Mouse (Mus musculus) liver, embryonic 14.5 days (tissue): Measurements from ENCODE around the gene Yipf3. TPM values are rescaled to one million over a fixed set of nuclear protein-coding genes. Genes with fewer than 3 reads are reported as not detected.

Experiments used
- ATAC-seq: fragments of 200-750 bp; cut with Nextera tagmentation; 2 replicates; pipeline ENCODE4 v1.8.0; 2017; ENCODE audit warnings: moderate number of reproducible peaks, mild to moderate bottlenecking, moderate library complexity; ENCODE audit not compliant: insufficient read depth
- DNase-seq, 3 experiments: peaks; one replicate each; pipeline ENCODE4 v3.0.0-alpha.2; 2012 to 2013; ENCODE audit warnings: low read depth in 3 of 3, low spot score in 3 of 3
- H3K27ac ChIP-seq: fragments of 300-500 bp; sonication (generic); 2 replicates; pipeline ENCODE4 v1.5.1; 2014; ENCODE audit warnings: moderate library complexity, mild to moderate bottlenecking, control low read depth, inconsistent platforms
- H3K27me3 ChIP-seq: fragments of 300-500 bp; sonication (generic); 2 replicates; pipeline ENCODE4 v1.6.1; 2014; ENCODE audit warnings: mild to moderate bottlenecking, low read length, moderate library complexity; ENCODE audit not compliant: control insufficient read depth, insufficient read depth
- H3K36me3 ChIP-seq: fragments of 300-500 bp; sonication (generic); replicated peaks from 2 replicates; pipeline ENCODE4 v1.6.1; 2014; ENCODE audit warnings: low read depth; ENCODE audit not compliant: control insufficient read depth, insufficient read depth
- H3K4me1 ChIP-seq, 2 experiments: fragments of 200-500 bp in 1 of 2; fragments of 300-500 bp in 1 of 2; sonication (generic) in 1 of 2; replicated peaks; 2 replicates each; pipeline ENCODE4 v1.6.1; 2012 to 2014; ENCODE audit warnings: antibody characterized with exemption in 1 of 2, inconsistent platforms in 1 of 2, low read length in 1 of 2; ENCODE audit not compliant: control insufficient read depth in 2 of 2, insufficient read depth in 2 of 2
- H3K4me2 ChIP-seq: fragments of 300-500 bp; sonication (generic); 2 replicates; pipeline ENCODE4 v1.6.1; 2014; ENCODE audit warnings: low read depth, mild to moderate bottlenecking, control low read depth, moderate library complexity
- H3K4me3 ChIP-seq, 2 experiments: fragments of 200-500 bp in 1 of 2; fragments of 300-500 bp in 1 of 2; sonication (generic) in 1 of 2; 2 replicates each; pipeline ENCODE4 v1.5.1; 2012 to 2014; ENCODE audit warnings: low read depth in 2 of 2, low read length in 2 of 2, mild to moderate bottlenecking in 2 of 2, control low read depth in 1 of 2, inconsistent platforms in 1 of 2, moderate library complexity in 1 of 2; ENCODE audit not compliant: insufficient read depth in 1 of 2
- H3K9ac ChIP-seq: fragments of 300-500 bp; sonication (generic); replicated peaks from 2 replicates; pipeline ENCODE4 v1.6.1; 2014; ENCODE audit warnings: mild to moderate bottlenecking, control low read depth, moderate library complexity
- H3K9me3 ChIP-seq: fragments of 300-500 bp; sonication (generic); 2 replicates; pipeline ENCODE4 v1.6.1; 2016; ENCODE audit warnings: low read length, mixed read lengths; ENCODE audit not compliant: control insufficient read depth
- CTCF ChIP-seq: IDR thresholded peaks from 2 replicates; pipeline ENCODE4 v1.5.1; 2016; ENCODE audit warnings: antibody characterized with exemption, low read depth, control low read depth
- EP300 ChIP-seq: IDR thresholded peaks from 2 replicates; pipeline ENCODE4 v1.6.1; 2016; ENCODE audit warnings: antibody characterized with exemption, low read depth
- WGBS: fragments of 180-500 bp; shearing (Covaris S2); extraction: QIAGEN DNeasy Blood & Tissue Kit; methylation state at CpG from one replicate; pipeline ENCODE4 v1.1.7; 2014; ENCODE audit not compliant: insufficient replicate concordance; 5-methylcytosine and 5-hydroxymethylcytosine counted together
- microRNA counts: library from miRNA; unstranded; fragments of <30 nt; microRNA quantifications from one replicate; lab custom pipeline; 2016
- microRNA-seq: library from miRNA; unstranded; fragments of <30 nt; microRNA quantifications from one replicate; pipeline ENCODE4, GENCODE M21; 2016
- polyA plus RNA-seq, 2 experiments: library from polyadenylated mRNA; depleted of rRNA in 1 of 2; stranded (reverse) in 1 of 2; unstranded in 1 of 2; fragments of >200 nt; fragmentation: Nextera tagmentation in 1 of 2; extraction: Ambion mirVana in 1 of 2; gene quantifications; 2 replicates each; pipeline versions ENCODE4 v1.2.1 to v1.2.3; 2012 to 2014

The Yipf3 gene
- polyA plus RNA-seq, 2 experiments, result 22.4 to 38.1 TPM

GRCm38 (mm10) chr17:46301892-46302291 lies 54.0 kb downstream of the Yipf3 start:
- Histone ChIP-seq H3K9ac (no peak overlapping the region), H3K36me3 (no peaks in the 10 kb centered on the region), H3K9me3 (no peaks in the 10 kb centered on the region), H3K4me1 (no peaks in the 10 kb centered on the region), H3K4me2 (no peak overlapping the region), H3K4me3 (no peak overlapping the region), H3K27me3 (peaks cover 23% of the 10 kb centered on the region), H3K27ac (no peak overlapping the region)
- ATAC-seq (no peak), DNase-seq (no peak)
- TF ChIP-seq CTCF (no peak), EP300 (no peak)
- 59% methylated on average over 12 of the region's 12 CpGs for WGBS

MicroRNAs within 50 kb of the gene (microRNA counts, 519-probe panel; counts per million panel counts)
- microRNA mmu-miR-693-3p (lab: Ali Mortazavi, UCI), result 69.9 counts per million
- 69.9 counts per million for microRNA mmu-miR-693-5p (lab: Ali Mortazavi, UCI)

Small RNA genes lying within 50 kb of the gene (microRNA-seq; reads per million reads assigned to microRNA genes)
- 4.2 reads per million, percentile 3 among the genes with 10 or more reads in this experiment for gene Mir693

Other genes with a start within 250 kb of the Yipf3 start
- 27.9 and 33.9 TPM in 2 replicates for gene Vegfa, start 215.7 kb upstream of the Yipf3 start, polyA plus RNA-seq (2012; rRNA removed)
- 1.2 and 1.7 TPM in 2 replicates for gene Vegfa, start 215.7 kb upstream of the Yipf3 start, polyA plus RNA-seq (2014; fragmentation: Nextera tagmentation; extraction: Ambion mirVana)
- gene Mrps18a, start 137.1 kb upstream of the Yipf3 start, polyA plus RNA-seq (2012; rRNA removed), result 22.8 and 29.7 TPM in 2 replicates
- 65.2 and 68.5 TPM in 2 replicates for gene Mrps18a, start 137.1 kb upstream of the Yipf3 start, polyA plus RNA-seq (2014; fragmentation: Nextera tagmentation; extraction: Ambion mirVana)
- gene Rsph9, start 103.9 kb upstream of the Yipf3 start, polyA plus RNA-seq (2012; rRNA removed), result 0.39 and 0.63 TPM in 2 replicates
- gene Rsph9, start 103.9 kb upstream of the Yipf3 start, polyA plus RNA-seq (2014; fragmentation: Nextera tagmentation; extraction: Ambion mirVana), result 0.71 and 0.77 TPM in 2 replicates
- gene Mad2l1bp, start 94.5 kb upstream of the Yipf3 start, polyA plus RNA-seq (2012; rRNA removed), result 25.3 and 25.6 TPM in 2 replicates
- 36.0 and 37.2 TPM in 2 replicates for gene Mad2l1bp, start 94.5 kb upstream of the Yipf3 start, polyA plus RNA-seq (2014; fragmentation: Nextera tagmentation; extraction: Ambion mirVana)
- 81.0 and 98.3 TPM in 2 replicates for gene Gtpbp2, start 87.0 kb upstream of the Yipf3 start, polyA plus RNA-seq (2012; rRNA removed)
- 18.2 and 20.7 TPM in 2 replicates for gene Gtpbp2, start 87.0 kb upstream of the Yipf3 start, polyA plus RNA-seq (2014; fragmentation: Nextera tagmentation; extraction: Ambion mirVana)
- gene Polh, start 45.4 kb upstream of the Yipf3 start, polyA plus RNA-seq (2012; rRNA removed), result 7.7 and 9.7 TPM in 2 replicates
- gene Polh, start 45.4 kb upstream of the Yipf3 start, polyA plus RNA-seq (2014; fragmentation: Nextera tagmentation; extraction: Ambion mirVana), result 7.8 and 9.5 TPM in 2 replicates
- gene Xpo5, start 45.3 kb upstream of the Yipf3 start, polyA plus RNA-seq (2012; rRNA removed), result 12.8 and 15.3 TPM in 2 replicates
- gene Xpo5, start 45.3 kb upstream of the Yipf3 start, polyA plus RNA-seq (2014; fragmentation: Nextera tagmentation; extraction: Ambion mirVana), result 17.9 and 19.1 TPM in 2 replicates
- gene Polr1c, start within 50 bp of the Yipf3 start, polyA plus RNA-seq (2012; rRNA removed), result 29.7 and 40.8 TPM in 2 replicates
- gene Polr1c, start within 50 bp of the Yipf3 start, polyA plus RNA-seq (2014; fragmentation: Nextera tagmentation; extraction: Ambion mirVana), result 37.3 and 42.5 TPM in 2 replicates
- 0.11 and 0.17 TPM in 2 replicates for gene Lrrc73, start 5.5 kb downstream of the Yipf3 start, polyA plus RNA-seq (2012; rRNA removed)
- 0.08 TPM in 1 of 2 replicates, not detected in the other for gene Lrrc73, start 5.5 kb downstream of the Yipf3 start, polyA plus RNA-seq (2014; fragmentation: Nextera tagmentation; extraction: Ambion mirVana)
- gene Tjap1, start 34.9 kb downstream of the Yipf3 start, polyA plus RNA-seq (2012; rRNA removed), result 11.0 and 12.0 TPM in 2 replicates
- 7.7 and 8.5 TPM in 2 replicates for gene Tjap1, start 34.9 kb downstream of the Yipf3 start, polyA plus RNA-seq (2014; fragmentation: Nextera tagmentation; extraction: Ambion mirVana)
- 0.02 and 0.13 TPM in 2 replicates for gene Dlk2, start 49.3 kb downstream of the Yipf3 start, polyA plus RNA-seq (2012; rRNA removed)
- gene Dlk2, start 49.3 kb downstream of the Yipf3 start, polyA plus RNA-seq (2014; fragmentation: Nextera tagmentation; extraction: Ambion mirVana), result not detected in 2 replicates
- 1.7 TPM in 2 replicates for gene Abcc10, start 80.3 kb downstream of the Yipf3 start, polyA plus RNA-seq (2012; rRNA removed)
- gene Abcc10, start 80.3 kb downstream of the Yipf3 start, polyA plus RNA-seq (2014; fragmentation: Nextera tagmentation; extraction: Ambion mirVana), result 0.90 and 0.94 TPM in 2 replicates
- 1.1 and 2.1 TPM in 2 replicates for gene Zfp318, start 135.7 kb downstream of the Yipf3 start, polyA plus RNA-seq (2012; rRNA removed)
- 1.5 and 1.9 TPM in 2 replicates for gene Zfp318, start 135.7 kb downstream of the Yipf3 start, polyA plus RNA-seq (2014; fragmentation: Nextera tagmentation; extraction: Ambion mirVana)
- 0.05 TPM in 1 of 2 replicates, not detected in the other for gene Crip3, start 180.8 kb downstream of the Yipf3 start, polyA plus RNA-seq (2012; rRNA removed)
- gene Crip3, start 180.8 kb downstream of the Yipf3 start, polyA plus RNA-seq (2014; fragmentation: Nextera tagmentation; extraction: Ambion mirVana), result not detected in 2 replicates
- gene Slc22a7, start 190.4 kb downstream of the Yipf3 start, polyA plus RNA-seq (2012; rRNA removed), result 0.03 and 0.04 TPM in 2 replicates
- 0.09 TPM in 1 of 2 replicates, not detected in the other for gene Slc22a7, start 190.4 kb downstream of the Yipf3 start, polyA plus RNA-seq (2014; fragmentation: Nextera tagmentation; extraction: Ambion mirVana)
- gene Ttbk1, start 239.6 kb downstream of the Yipf3 start, polyA plus RNA-seq (2012; rRNA removed), result 0.02 and 0.04 TPM in 2 replicates
- not detected in 2 replicates for gene Ttbk1, start 239.6 kb downstream of the Yipf3 start, polyA plus RNA-seq (2014; fragmentation: Nextera tagmentation; extraction: Ambion mirVana)
- gene Dnph1, start 248.6 kb downstream of the Yipf3 start, polyA plus RNA-seq (2012; rRNA removed), result 12.0 and 14.0 TPM in 2 replicates
- gene Dnph1, start 248.6 kb downstream of the Yipf3 start, polyA plus RNA-seq (2014; fragmentation: Nextera tagmentation; extraction: Ambion mirVana), result 20.0 and 24.2 TPM in 2 replicates